Comparison of ENCODE assay signal across 8 mouse cellular contexts in the genomic region with DNA sequence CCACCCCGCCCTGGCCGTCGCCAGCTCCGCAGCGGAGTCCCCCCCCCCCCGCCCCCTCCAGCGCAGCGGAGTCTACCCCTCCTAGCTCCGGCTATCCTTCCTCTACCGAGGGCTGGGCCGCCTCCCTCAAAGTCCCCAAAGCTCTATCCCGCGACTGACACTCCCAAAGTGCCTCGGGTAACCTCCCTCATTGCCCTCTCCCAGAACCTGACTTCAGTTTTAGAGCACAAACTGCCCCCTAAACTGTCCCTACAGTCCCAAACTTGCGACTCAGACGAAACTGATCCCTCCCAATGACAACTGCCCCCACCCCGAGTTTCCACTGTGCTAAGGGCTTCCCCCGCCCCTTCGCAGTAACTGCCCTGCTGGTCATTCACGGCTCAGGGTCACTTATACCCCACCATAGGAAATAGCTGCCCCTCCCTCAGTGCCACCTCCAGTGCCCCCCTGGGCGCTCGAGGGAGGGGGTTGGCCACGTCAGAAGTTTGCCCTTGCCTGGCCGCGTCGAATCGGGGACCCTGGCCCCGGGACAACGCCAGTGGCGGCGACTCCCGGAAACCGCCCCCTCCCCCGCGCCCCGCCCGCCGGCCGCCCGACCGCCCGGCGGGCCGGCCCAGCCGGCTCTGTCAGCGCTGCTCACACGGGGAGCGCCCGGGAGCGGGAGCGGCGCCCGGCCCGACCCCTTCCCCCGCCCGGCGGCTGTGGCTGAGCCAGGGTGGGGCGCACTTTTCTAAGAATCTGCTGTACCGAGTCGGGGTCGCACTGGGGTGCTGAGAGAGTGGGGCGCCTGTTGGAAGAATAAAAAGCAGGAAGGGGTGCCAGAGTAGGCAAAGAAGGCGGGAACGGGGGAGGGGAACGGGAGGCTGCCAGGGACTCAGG. TPM values are rescaled to one million over a fixed set of nuclear protein-coding genes. Genes with fewer than 3 reads are reported as not detected.
DNase-seq lines count a peak whose midpoint lies in the region; ATAC-seq and TF ChIP-seq lines count a peak whose summit lies in the region.

No protein-coding gene starts in this region.

- no peaks in the 10 kb centered on the region for H3K9me3 ChIP-seq in ES-Bruce4 (replicated peaks; ENCODE audit: control insufficient read depth, insufficient read depth, low read length, poor library complexity, severe bottlenecking)
- H3K9me3 ChIP-seq in embryonic facial prominence, embryonic 14.5 days (ENCODE audit: control insufficient read depth, low read length), result no peaks in the 10 kb centered on the region
- no peaks in the 10 kb centered on the region for H3K9me3 ChIP-seq in heart, embryonic 15.5 days (replicated peaks)
- no peaks in the 10 kb centered on the region for H3K9me3 ChIP-seq in kidney, postnatal 0 days (replicated peaks; ENCODE audit: low read length)
- no peaks in the 10 kb centered on the region for H3K9me3 ChIP-seq in neural tube, embryonic 14.5 days (ENCODE audit: control insufficient read depth, low read length)

- H3K27ac ChIP-seq in ES-Bruce4 (ENCODE audit: insufficient read depth, low read length), result peak overlapping the region; percentile 95
- H3K27ac ChIP-seq in embryonic facial prominence, embryonic 14.5 days (replicated peaks; ENCODE audit: low read depth, low read length), result peak overlapping the region; percentile 99
- peak overlapping the region; percentile 96 for H3K27ac ChIP-seq in heart, embryonic 15.5 days
- peak overlapping the region; percentile 96 for H3K27ac ChIP-seq in kidney, postnatal 0 days
- H3K27ac ChIP-seq in neural tube, embryonic 14.5 days (ENCODE audit: low read depth, low read length), result peak overlapping the region; percentile 60

- DNase-seq in adrenal gland, postnatal 10 days, result peak; percentile 81
- DNase-seq in embryonic facial prominence, embryonic 14.5 days (ENCODE audit: low spot score), result peak; percentile 90
- peak; percentile 85 for DNase-seq in kidney, postnatal 0 days (ENCODE audit: low spot score)
- DNase-seq in lung, adult 18-20 months, result peak; percentile 81 to 82
- peak; percentile 84 for DNase-seq in yolk sac, embryonic 10.5 days (ENCODE audit: low spot score)

- H3K4me1 ChIP-seq in ES-Bruce4 (ENCODE audit: control insufficient read depth, insufficient read depth, low read length), result peaks cover 13% of the 10 kb centered on the region
- peaks cover 59% of the 10 kb centered on the region for H3K4me1 ChIP-seq in embryonic facial prominence, embryonic 14.5 days (ENCODE audit: control insufficient read depth, insufficient read depth, low read length)
- H3K4me1 ChIP-seq in heart, embryonic 15.5 days (replicated peaks), result peaks cover 62% of the 10 kb centered on the region
- H3K4me1 ChIP-seq in kidney, postnatal 0 days (replicated peaks; ENCODE audit: insufficient read depth, low read length), result peaks cover 45% of the 10 kb centered on the region
- peaks cover 18% of the 10 kb centered on the region; the same call in 1 of the 2 replicates for H3K4me1 ChIP-seq in neural tube, embryonic 14.5 days (ENCODE audit: control insufficient read depth, insufficient read depth, low read length)

- 0 out of 2 replicates have a peak, but pooled peaks have one; percentile 14 for TF ChIP-seq EP300 in ES-Bruce4 (IDR thresholded peaks at IDR 0.05; ENCODE audit: insufficient read depth, low read depth, low read length)

- WGBS in embryonic facial prominence, embryonic 14.5 days, result 0% methylated on average over 24 of the region's 65 CpGs
- under 1% methylated on average over 61 of the region's 65 CpGs for WGBS in heart, embryonic 15.5 days
- WGBS in kidney, postnatal 0 days, result 1% methylated on average over 59 of the region's 65 CpGs
- under 1% methylated on average over 58 of the region's 65 CpGs for WGBS in neural tube, embryonic 14.5 days

- peak overlapping the region; percentile 84 for H3K9ac ChIP-seq in ES-Bruce4 (ENCODE audit: low read depth, poor library complexity, severe bottlenecking)
- peak overlapping the region; percentile 71 for H3K9ac ChIP-seq in embryonic facial prominence, embryonic 14.5 days (ENCODE audit: low read depth, low read length)
- peak overlapping the region; percentile 61 for H3K9ac ChIP-seq in heart, embryonic 15.5 days
- peak overlapping the region; percentile 72 for H3K9ac ChIP-seq in kidney, postnatal 0 days (ENCODE audit: low read depth, low read length)
- H3K9ac ChIP-seq in neural tube, embryonic 14.5 days (replicated peaks; ENCODE audit: low read depth, low read length), result peak overlapping the region; percentile 52

- H3K27me3 ChIP-seq in ES-Bruce4 (ENCODE audit: control insufficient read depth, insufficient read depth, low read length, poor library complexity, severe bottlenecking), result no peaks in the 10 kb centered on the region
- no peaks in the 10 kb centered on the region for H3K27me3 ChIP-seq in embryonic facial prominence, embryonic 14.5 days (replicated peaks; ENCODE audit: control insufficient read depth, insufficient read depth, low read length)
- H3K27me3 ChIP-seq in heart, embryonic 15.5 days, result peaks cover 49% of the 10 kb centered on the region
- H3K27me3 ChIP-seq in kidney, postnatal 0 days (ENCODE audit: insufficient read depth, low read length), result no peaks in the 10 kb centered on the region
- peaks cover 12% of the 10 kb centered on the region for H3K27me3 ChIP-seq in neural tube, embryonic 14.5 days (ENCODE audit: control insufficient read depth, insufficient read depth, low read length)

- no peaks in the 10 kb centered on the region for H3K36me3 ChIP-seq in ES-Bruce4 (ENCODE audit: control insufficient read depth, insufficient read depth, low read length, poor library complexity, severe bottlenecking)
- H3K36me3 ChIP-seq in embryonic facial prominence, embryonic 14.5 days (ENCODE audit: control insufficient read depth, insufficient read depth, low read length), result peaks cover 27% of the 10 kb centered on the region
- no peaks in the 10 kb centered on the region for H3K36me3 ChIP-seq in heart, embryonic 15.5 days
- no peaks in the 10 kb centered on the region for H3K36me3 ChIP-seq in kidney, postnatal 0 days (ENCODE audit: insufficient read depth, low read length)
- H3K36me3 ChIP-seq in neural tube, embryonic 14.5 days (ENCODE audit: control insufficient read depth, insufficient read depth, low read length), result no peaks in the 10 kb centered on the region

- TF ChIP-seq CTCF in ES-Bruce4 (IDR thresholded peaks at IDR 0.05; ENCODE audit: low read depth, low read length), result no peak
- no peak; the same call in 1 of the 2 replicates for TF ChIP-seq CTCF in kidney, postnatal 0 days (IDR thresholded peaks at IDR 0.05; ENCODE audit: low read depth)

- ATAC-seq in embryonic facial prominence, embryonic 14.5 days (ENCODE audit: low read depth), result peak; percentile 51
- ATAC-seq in heart, embryonic 15.5 days (replicated peaks; ENCODE audit: insufficient number of reproducible peaks, insufficient read depth, low FRiP score, low read depth), result peak; percentile 64
- ATAC-seq in kidney, postnatal 0 days (replicated peaks; ENCODE audit: low FRiP score, low read depth), result peak; percentile 55
- peak; percentile 26; the same call in 1 of the 2 replicates for ATAC-seq in neural tube, embryonic 14.5 days (ENCODE audit: low read depth)

- H3K4me3 ChIP-seq in ES-Bruce4 (ENCODE audit: low read depth, low read length), result peak overlapping the region; percentile 83
- H3K4me3 ChIP-seq in embryonic facial prominence, embryonic 14.5 days (ENCODE audit: low read depth, low read length), result peak overlapping the region; percentile 57
- peak overlapping the region; percentile 58 for H3K4me3 ChIP-seq in heart, embryonic 15.5 days
- peak overlapping the region; percentile 71 for H3K4me3 ChIP-seq in kidney, postnatal 0 days (replicated peaks; ENCODE audit: low read depth, low read length)
- H3K4me3 ChIP-seq in neural tube, embryonic 14.5 days (ENCODE audit: low read depth, low read length), result peak overlapping the region; percentile 50

- peak overlapping the region; percentile 95 for H3K4me2 ChIP-seq in embryonic facial prominence, embryonic 14.5 days (ENCODE audit: low read depth, low read length)
- H3K4me2 ChIP-seq in heart, embryonic 15.5 days, result peak overlapping the region; percentile 92
- peak overlapping the region; percentile 88 for H3K4me2 ChIP-seq in kidney, postnatal 0 days (ENCODE audit: low read length)
- peak overlapping the region; percentile 98 for H3K4me2 ChIP-seq in neural tube, embryonic 14.5 days (ENCODE audit: low read depth, low read length)

- no peak for TF ChIP-seq POLR2A in ES-Bruce4 (IDR thresholded peaks at IDR 0.05; ENCODE audit: insufficient read depth, low read length)

RNA-seq across cellular contexts. Expression of a gene that starts 9.8 kb away (rescaled TPM):
- polyA plus RNA-seq in ES-Bruce4 (2011; ENCODE audit: insufficient read depth, insufficient read length, low read depth, missing spikeins), result 38.6 and 42.7 TPM in 2 replicates
- 10 to 100 TPM; 22.7 to 30.3 TPM for total RNA-seq in adrenal gland, postnatal 10 days (2021)
- polyA plus RNA-seq in embryonic facial prominence, embryonic 14.5 days (2014; fragmentation: Nextera tagmentation; extraction: Ambion mirVana), result 73.8 and 75.3 TPM in 2 replicates
- polyA plus RNA-seq in heart, embryonic 15.5 days (2015; fragmentation: Nextera tagmentation; extraction: Ambion mirVana), result 7.9 and 15.8 TPM in 2 replicates
- polyA plus RNA-seq in kidney, postnatal 0 days (2015; fragmentation: Nextera tagmentation; extraction: Ambion mirVana), result 23.2 and 23.5 TPM in 2 replicates
- polyA plus RNA-seq in neural tube, embryonic 14.5 days (2014; fragmentation: Nextera tagmentation; extraction: Ambion mirVana), result 4.3 and 6.9 TPM in 2 replicates

RNA-seq across cellular contexts. Expression of a gene that starts 15.7 kb away (rescaled TPM):
- 3.1 and 9.7 TPM in 2 replicates for polyA plus RNA-seq in ES-Bruce4 (2011; ENCODE audit: insufficient read depth, insufficient read length, low read depth, missing spikeins)
- total RNA-seq in adrenal gland, postnatal 10 days (2021), result 1 to 10 TPM; 6.4 to 7.1 TPM
- polyA plus RNA-seq in embryonic facial prominence, embryonic 14.5 days (2014; fragmentation: Nextera tagmentation; extraction: Ambion mirVana), result 2.1 and 4.1 TPM in 2 replicates
- 1.7 and 8.9 TPM in 2 replicates for polyA plus RNA-seq in heart, embryonic 15.5 days (2015; fragmentation: Nextera tagmentation; extraction: Ambion mirVana)
- polyA plus RNA-seq in kidney, postnatal 0 days (2015; fragmentation: Nextera tagmentation; extraction: Ambion mirVana), result 0.69 and 1.2 TPM in 2 replicates
- 0.55 and 1.6 TPM in 2 replicates for polyA plus RNA-seq in neural tube, embryonic 14.5 days (2014; fragmentation: Nextera tagmentation; extraction: Ambion mirVana)

RNA-seq across cellular contexts. Expression of a gene that starts 22.9 kb away (rescaled TPM):
- 0.81 and 1.1 TPM in 2 replicates for polyA plus RNA-seq in ES-Bruce4 (2011; ENCODE audit: insufficient read depth, insufficient read length, low read depth, missing spikeins)
- total RNA-seq in adrenal gland, postnatal 10 days (2021), result not detected
- 0.71 and 1.1 TPM in 2 replicates for polyA plus RNA-seq in embryonic facial prominence, embryonic 14.5 days (2014; fragmentation: Nextera tagmentation; extraction: Ambion mirVana)
- polyA plus RNA-seq in heart, embryonic 15.5 days (2015; fragmentation: Nextera tagmentation; extraction: Ambion mirVana), result not detected in 2 replicates
- 0.23 and 0.38 TPM in 2 replicates for polyA plus RNA-seq in kidney, postnatal 0 days (2015; fragmentation: Nextera tagmentation; extraction: Ambion mirVana)
- not detected in 2 replicates for polyA plus RNA-seq in neural tube, embryonic 14.5 days (2014; fragmentation: Nextera tagmentation; extraction: Ambion mirVana)

RNA-seq across cellular contexts. Expression of a gene that starts 31.8 kb away (rescaled TPM):
- 23.2 and 28.0 TPM in 2 replicates for polyA plus RNA-seq in ES-Bruce4 (2011; ENCODE audit: insufficient read depth, insufficient read length, low read depth, missing spikeins)
- total RNA-seq in adrenal gland, postnatal 10 days (2021), result 10 to 100 TPM; 29.0 to 29.4 TPM
- polyA plus RNA-seq in embryonic facial prominence, embryonic 14.5 days (2014; fragmentation: Nextera tagmentation; extraction: Ambion mirVana), result 64.6 and 67.2 TPM in 2 replicates
- 39.3 and 47.4 TPM in 2 replicates for polyA plus RNA-seq in heart, embryonic 15.5 days (2015; fragmentation: Nextera tagmentation; extraction: Ambion mirVana)
- polyA plus RNA-seq in kidney, postnatal 0 days (2015; fragmentation: Nextera tagmentation; extraction: Ambion mirVana), result 68.2 and 73.2 TPM in 2 replicates
- 54.0 and 55.1 TPM in 2 replicates for polyA plus RNA-seq in neural tube, embryonic 14.5 days (2014; fragmentation: Nextera tagmentation; extraction: Ambion mirVana)

RNA-seq across cellular contexts. Expression of a gene that starts 43.0 kb away (rescaled TPM):
- polyA plus RNA-seq in ES-Bruce4 (2011; ENCODE audit: insufficient read depth, insufficient read length, low read depth, missing spikeins), result 17.8 and 19.3 TPM in 2 replicates
- total RNA-seq in adrenal gland, postnatal 10 days (2021), result 100 to 1,000 TPM; 155 to 156 TPM
- 63.6 and 66.8 TPM in 2 replicates for polyA plus RNA-seq in embryonic facial prominence, embryonic 14.5 days (2014; fragmentation: Nextera tagmentation; extraction: Ambion mirVana)
- 31.1 and 47.9 TPM in 2 replicates for polyA plus RNA-seq in heart, embryonic 15.5 days (2015; fragmentation: Nextera tagmentation; extraction: Ambion mirVana)
- 142 TPM in 2 replicates for polyA plus RNA-seq in kidney, postnatal 0 days (2015; fragmentation: Nextera tagmentation; extraction: Ambion mirVana)
- 28.7 and 36.5 TPM in 2 replicates for polyA plus RNA-seq in neural tube, embryonic 14.5 days (2014; fragmentation: Nextera tagmentation; extraction: Ambion mirVana)

Comparison
In these comparisons a context has a peak if more than half of its experiments do, and no peak if none do; other contexts are left out.
1. Peak in every context shown above with its lines: DNase-seq, ATAC-seq, H3K4me3 ChIP-seq and H3K27ac ChIP-seq.